Mouse (Mus musculus) kidney, embryonic 16.5 days (tissue): ENCODE measurements around the gene Ankrd2. TPM values are rescaled to one million over a fixed set of nuclear protein-coding genes. Genes with fewer than 3 reads are reported as not detected.
A peak's percentile ranks its signal among the peaks of the same experiment; 100 is the strongest.

ENCODE experiments used
- ATAC-seq: fragments of 200-750 bp; cut with Nextera tagmentation; 2 replicates; pipeline ENCODE4 v1.8.0; 2017; ENCODE audit warnings: moderate TSS enrichment; ENCODE audit not compliant: low FRiP score, low TSS enrichment
- H3K27ac ChIP-seq: fragments of 300-500 bp; sonication (generic); 2 replicates; pipeline ENCODE4 v1.5.1; 2014; ENCODE audit warnings: low read length
- H3K27me3 ChIP-seq: fragments of 300-500 bp; sonication (generic); 2 replicates; pipeline ENCODE4 v1.6.1; 2014; ENCODE audit warnings: low read length, control low read depth, mixed read lengths; ENCODE audit not compliant: insufficient read depth
- H3K36me3 ChIP-seq: fragments of 300-500 bp; sonication (generic); 2 replicates; pipeline ENCODE4 v1.6.1; 2014; ENCODE audit warnings: low read length, control low read depth, mixed read lengths; ENCODE audit not compliant: insufficient read depth
- H3K4me1 ChIP-seq: fragments of 300-500 bp; sonication (generic); 2 replicates; pipeline ENCODE4 v1.6.1; 2014; ENCODE audit warnings: low read length, control low read depth, mixed read lengths; ENCODE audit not compliant: insufficient read depth
- H3K4me2 ChIP-seq: fragments of 300-500 bp; sonication (generic); replicated peaks from 2 replicates; pipeline ENCODE4 v1.6.1; 2014; ENCODE audit warnings: low read depth, low read length
- H3K4me3 ChIP-seq: fragments of 300-500 bp; sonication (generic); 2 replicates; pipeline ENCODE4 v1.5.1; 2014; ENCODE audit warnings: mild to moderate bottlenecking, low read length
- H3K9ac ChIP-seq: fragments of 300-500 bp; sonication (generic); replicated peaks from 2 replicates; pipeline ENCODE4 v1.6.1; 2014; ENCODE audit warnings: low read length
- H3K9me3 ChIP-seq: fragments of 300-500 bp; sonication (generic); 2 replicates; pipeline ENCODE4 v1.6.1; 2016; ENCODE audit warnings: low read length, control low read depth
- WGBS: fragments of 180-500 bp; shearing (Covaris S2); extraction: QIAGEN DNeasy Blood & Tissue Kit; methylation state at CpG from one replicate; pipeline ENCODE4 v1.1.7; 2014; 5-methylcytosine and 5-hydroxymethylcytosine counted together
- polyA plus RNA-seq: library from polyadenylated mRNA; unstranded; fragments of >200 nt; fragmentation: Nextera tagmentation; extraction: Ambion mirVana; gene quantifications from 2 replicates; pipeline ENCODE4 v1.2.1, GENCODE M21; 2015

Ankrd2 gene
- polyA plus RNA-seq, 1 experiment from 2014 or later, result not detected

GRCm38 (mm10) chr19:41998770-41999548, 36.8 kb upstream of the Ankrd2 start:
- no peaks in the 10 kb centered on the region for H3K27me3 ChIP-seq
- no peaks in the 10 kb centered on the region for H3K9me3 ChIP-seq
- H3K4me1 ChIP-seq, result peaks cover 60% of the 10 kb centered on the region
- H3K27ac ChIP-seq, result no peak overlapping the region; the same call in 1 of the 2 replicates
- no peaks in the 10 kb centered on the region for H3K36me3 ChIP-seq
- H3K4me2 ChIP-seq, result no peak overlapping the region
- WGBS, result 81% methylated on average over 9 of the region's 9 CpGs
- peak overlapping the region; percentile 24; the same call in 1 of the 2 replicates for H3K9ac ChIP-seq
- H3K4me3 ChIP-seq, result no peak overlapping the region
- no peak for ATAC-seq

GRCm38 (mm10) chr19:41999688-42000283, 36.0 kb upstream of the Ankrd2 start:
- Histone ChIP-seq H3K4me1 (peaks cover 55% of the 10 kb centered on the region), H3K27ac (peak overlapping the region; percentile 79), H3K4me2 (no peak overlapping the region), H3K36me3 (no peaks in the 10 kb centered on the region), H3K9ac (no peak overlapping the region), H3K4me3 (no peak overlapping the region), H3K9me3 (no peaks in the 10 kb centered on the region), H3K27me3 (no peaks in the 10 kb centered on the region)
- ATAC-seq, result no peak
- 80% methylated on average over 4 of the region's 4 CpGs for WGBS

GRCm38 (mm10) chr19:42000446-42000958, 35.3 kb upstream of the Ankrd2 start:
- WGBS, result 18% methylated on average over 4 of the region's 4 CpGs
- Histone ChIP-seq H3K9ac (no peak overlapping the region), H3K4me2 (no peak overlapping the region), H3K4me1 (peaks cover 55% of the 10 kb centered on the region), H3K27me3 (no peaks in the 10 kb centered on the region), H3K36me3 (no peaks in the 10 kb centered on the region), H3K27ac (peak overlapping the region; percentile 79), H3K9me3 (no peaks in the 10 kb centered on the region), H3K4me3 (no peak overlapping the region)
- ATAC-seq, result peak; percentile 28; the same call in 1 of the 2 replicates

- no peak overlapping the region for H3K4me2 ChIP-seq
- no peak for ATAC-seq
- H3K9ac ChIP-seq, result no peak overlapping the region
- peaks cover 55% of the 10 kb centered on the region for H3K4me1 ChIP-seq
- no peaks in the 10 kb centered on the region for H3K27me3 ChIP-seq
- H3K4me3 ChIP-seq, result no peak overlapping the region
- no peaks in the 10 kb centered on the region for H3K36me3 ChIP-seq
- H3K27ac ChIP-seq, result peak overlapping the region; percentile 79
- 88% methylated on average over 12 of the region's 12 CpGs for WGBS
- H3K9me3 ChIP-seq, result no peaks in the 10 kb centered on the region
These were observed 34.4 kb upstream of the Ankrd2 start for GRCm38 (mm10) chr19:42001253-42001980.

- Histone ChIP-seq H3K4me2 (no peak overlapping the region), H3K27me3 (no peaks in the 10 kb centered on the region), H3K9me3 (no peaks in the 10 kb centered on the region), H3K9ac (no peak overlapping the region), H3K4me1 (peaks cover 63% of the 10 kb centered on the region), H3K4me3 (no peak overlapping the region), H3K36me3 (no peaks in the 10 kb centered on the region), H3K27ac (no peak overlapping the region)
- 72% methylated on average over 6 of the region's 6 CpGs for WGBS
- no peak for ATAC-seq
These were observed 31.5 kb upstream of the Ankrd2 start for GRCm38 (mm10) chr19:42004258-42004657.

- Histone ChIP-seq H3K36me3 (no peaks in the 10 kb centered on the region), H3K4me2 (no peak overlapping the region), H3K4me3 (no peak overlapping the region), H3K27ac (peak overlapping the region; percentile 74), H3K9ac (no peak overlapping the region), H3K4me1 (peaks cover 63% of the 10 kb centered on the region), H3K27me3 (no peaks in the 10 kb centered on the region), H3K9me3 (no peaks in the 10 kb centered on the region)
- 55% methylated on average over 3 of the region's 3 CpGs for WGBS
- peak; percentile 16; the same call in 1 of the 2 replicates for ATAC-seq
These were observed 30.2 kb upstream of the Ankrd2 start for GRCm38 (mm10) chr19:42005616-42006015.

- H3K4me3 ChIP-seq, result no peak overlapping the region
- WGBS, result 52% methylated on average over 8 of the region's 8 CpGs
- 0 out of 2 replicates have a peak, but pooled peaks cover 1% of the 10 kb centered on the region for H3K36me3 ChIP-seq
- no peak overlapping the region for H3K4me2 ChIP-seq
- H3K27ac ChIP-seq, result peak overlapping the region; percentile 52; the same call in 1 of the 2 replicates
- H3K9me3 ChIP-seq, result no peaks in the 10 kb centered on the region
- H3K4me1 ChIP-seq, result peaks cover 60% of the 10 kb centered on the region
- no peaks in the 10 kb centered on the region for H3K27me3 ChIP-seq
- no peak for ATAC-seq
- H3K9ac ChIP-seq, result no peak overlapping the region
These were observed 29.2 kb upstream of the Ankrd2 start for GRCm38 (mm10) chr19:42006568-42006967.

- Histone ChIP-seq H3K36me3 (0 out of 2 replicates have a peak, but pooled peaks cover 6% of the 10 kb centered on the region), H3K27me3 (no peaks in the 10 kb centered on the region), H3K4me2 (no peak overlapping the region), H3K4me3 (no peak overlapping the region), H3K9me3 (no peaks in the 10 kb centered on the region), H3K27ac (peak overlapping the region; percentile 61), H3K4me1 (peaks cover 59% of the 10 kb centered on the region), H3K9ac (no peak overlapping the region; the same call in 1 of the 2 replicates)
- WGBS, result 47% methylated on average over 3 of the region's 3 CpGs
- no peak for ATAC-seq
These were observed 27.2 kb upstream of the Ankrd2 start for GRCm38 (mm10) chr19:42008586-42008985.

- Histone ChIP-seq H3K4me1 (peaks cover 59% of the 10 kb centered on the region), H3K36me3 (0 out of 2 replicates have a peak, but pooled peaks cover 6% of the 10 kb centered on the region)
- 26% methylated on average over 7 of the region's 7 CpGs for WGBS
These were observed 26.7 kb upstream of the Ankrd2 start for GRCm38 (mm10) chr19:42009067-42009466.

More at GRCm38 (mm10) chr19:42009067-42009466, 26.7 kb upstream of the Ankrd2 start:
- Histone ChIP-seq H3K27ac (peak overlapping the region; percentile 61), H3K4me3 (no peak overlapping the region), H3K4me2 (no peak overlapping the region), H3K9ac (no peak overlapping the region; the same call in 1 of the 2 replicates), H3K9me3 (no peaks in the 10 kb centered on the region), H3K27me3 (no peaks in the 10 kb centered on the region)
- no peak for ATAC-seq
